Mouse (Mus musculus): ENCODE results near the gene Rgs12. TPM values are rescaled to one million over a fixed set of nuclear protein-coding genes. Genes with fewer than 3 reads are reported as not detected.

The Rgs12 gene
- total RNA-seq, 2 experiments from 2014 or later: 49.6 to 50.4 TPM

DNA sequence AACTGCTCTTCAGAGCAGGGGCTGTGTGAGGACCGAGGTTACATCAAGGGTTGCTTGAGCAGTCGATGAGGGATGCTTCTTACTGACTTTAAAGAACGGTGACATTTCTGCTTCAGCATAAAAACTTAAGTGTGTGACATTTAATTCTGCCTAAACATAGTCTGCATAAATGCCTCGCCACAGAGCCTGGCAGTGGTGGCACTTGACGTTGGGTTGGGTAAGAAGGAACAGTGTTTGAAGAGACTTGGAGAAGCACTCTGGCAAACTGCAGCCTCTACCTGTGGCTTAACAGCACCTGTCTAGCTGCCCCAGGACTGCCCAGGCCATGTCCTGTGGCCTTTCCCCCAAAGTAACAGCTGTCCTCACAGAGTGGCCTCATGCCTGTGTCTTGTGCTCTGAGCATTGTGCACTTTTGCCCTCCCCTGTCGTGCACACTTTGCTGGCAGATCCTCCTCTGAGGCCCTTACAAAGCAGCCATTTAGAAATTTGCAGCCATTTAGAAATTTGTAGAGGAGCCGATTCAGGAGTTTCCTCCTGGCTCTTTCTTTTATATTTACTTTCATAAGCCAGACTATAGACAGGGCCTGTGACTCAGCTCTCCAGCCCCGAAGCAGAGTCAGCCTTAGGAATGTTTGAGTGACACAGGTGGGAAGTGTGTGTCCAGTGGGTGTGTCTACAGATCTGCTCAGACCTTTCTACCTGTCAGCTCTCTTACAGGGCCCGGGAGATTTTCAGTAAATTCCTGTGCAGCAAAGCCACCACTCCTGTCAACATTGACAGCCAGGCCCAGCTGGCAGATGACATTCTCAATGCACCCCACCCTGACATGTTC lies 71.4 kb downstream of the Rgs12 start:
- no peak for DNase-seq (ENCODE audit: low spot score in 2 of 2)

- DNase-seq (ENCODE audit: low spot score in 2 of 2): peak; percentile 47 to 56
These were observed 75.7 kb downstream of the Rgs12 start for GRCm38 (mm10) chr5:35024975-35025374.

- DNase-seq (ENCODE audit: low spot score in 2 of 2): no peak
These were observed 80.1 kb downstream of the Rgs12 start for GRCm38 (mm10) chr5:35029303-35029702.

DNA sequence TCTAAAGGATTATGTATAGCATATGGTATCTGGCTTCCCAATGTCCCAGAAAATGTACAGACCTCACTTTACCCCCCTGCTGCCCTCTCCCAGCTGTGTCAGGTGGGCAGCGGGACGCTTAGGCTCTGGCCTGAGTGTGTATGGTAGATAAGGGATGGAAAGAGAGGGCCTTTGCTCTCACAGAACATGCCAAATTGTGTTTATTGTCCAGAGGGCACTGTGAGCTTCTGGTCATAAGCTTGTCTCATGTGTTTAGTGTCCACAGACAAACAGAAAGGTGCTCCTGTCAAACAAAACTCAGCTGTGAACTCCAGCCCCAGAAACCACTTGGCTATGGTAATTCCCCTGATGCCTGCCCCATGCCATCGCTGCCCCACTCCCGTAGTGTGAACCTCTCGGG lies 80.5 kb downstream of the Rgs12 start:
- DNase-seq (ENCODE audit: low spot score in 2 of 2): no peak

DNA sequence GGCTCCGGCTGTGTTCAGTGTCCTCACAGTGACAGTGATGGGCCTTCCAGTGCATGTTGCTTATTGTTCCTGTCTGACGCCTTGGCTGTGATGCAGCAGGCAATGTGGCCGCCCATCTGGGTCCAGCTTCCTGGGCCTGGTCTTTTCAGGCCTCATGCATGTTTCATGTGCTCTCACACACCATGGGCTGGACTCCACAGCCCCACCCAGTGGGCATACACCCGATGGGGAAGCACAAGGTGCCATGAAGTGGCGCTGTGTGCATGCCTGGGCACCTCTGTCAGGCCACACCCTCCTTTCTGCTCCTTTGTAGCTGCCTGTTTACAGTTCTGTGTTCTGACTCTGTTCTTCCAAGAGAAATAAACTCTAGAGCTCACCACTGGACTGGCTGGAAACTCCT lies 83.8 kb downstream of the Rgs12 start:
- no peak for DNase-seq (ENCODE audit: low spot score in 2 of 2)

GRCm38 (mm10) chr5:35033619-35034018 lies 84.4 kb downstream of the Rgs12 start:
- DNase-seq (ENCODE audit: low spot score in 2 of 2): no peak

GRCm38 (mm10) chr5:35035141-35035540 lies 85.9 kb downstream of the Rgs12 start:
- no peak for DNase-seq (ENCODE audit: low spot score in 2 of 2)

- no peak for DNase-seq (ENCODE audit: low spot score in 2 of 2)
These were observed 86.5 kb downstream of the Rgs12 start for GRCm38 (mm10) chr5:35035795-35036194.

DNA sequence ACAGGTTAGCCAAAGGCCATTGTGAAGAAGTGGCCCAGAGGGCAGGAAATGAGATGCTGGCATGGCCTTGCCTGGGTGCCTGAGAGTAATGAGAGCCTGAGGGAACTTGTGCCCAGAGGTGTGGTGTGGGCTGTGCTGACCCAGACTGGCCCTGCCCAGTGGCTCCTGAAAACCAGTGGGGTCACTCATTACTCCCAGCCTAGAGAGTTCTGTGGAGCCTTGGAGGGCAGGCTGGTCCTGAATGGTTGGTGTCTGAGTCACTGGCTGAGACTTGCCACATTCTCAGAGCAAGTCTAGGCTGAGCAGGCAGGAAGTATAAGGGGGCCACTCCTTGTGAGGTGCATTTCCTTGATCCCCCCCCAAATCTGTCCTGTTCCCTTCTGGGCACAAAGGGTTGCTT lies 88.2 kb downstream of the Rgs12 start:
- DNase-seq (ENCODE audit: low spot score in 2 of 2): no peak

GRCm38 (mm10) chr5:35041268-35041829 lies 92.1 kb downstream of the Rgs12 start, which contains the start of gene Hgfac:
Hgfac (plus strand) TSS chr5:35041509.
- DNase-seq (ENCODE audit: low spot score in 2 of 2): no peak

DNA sequence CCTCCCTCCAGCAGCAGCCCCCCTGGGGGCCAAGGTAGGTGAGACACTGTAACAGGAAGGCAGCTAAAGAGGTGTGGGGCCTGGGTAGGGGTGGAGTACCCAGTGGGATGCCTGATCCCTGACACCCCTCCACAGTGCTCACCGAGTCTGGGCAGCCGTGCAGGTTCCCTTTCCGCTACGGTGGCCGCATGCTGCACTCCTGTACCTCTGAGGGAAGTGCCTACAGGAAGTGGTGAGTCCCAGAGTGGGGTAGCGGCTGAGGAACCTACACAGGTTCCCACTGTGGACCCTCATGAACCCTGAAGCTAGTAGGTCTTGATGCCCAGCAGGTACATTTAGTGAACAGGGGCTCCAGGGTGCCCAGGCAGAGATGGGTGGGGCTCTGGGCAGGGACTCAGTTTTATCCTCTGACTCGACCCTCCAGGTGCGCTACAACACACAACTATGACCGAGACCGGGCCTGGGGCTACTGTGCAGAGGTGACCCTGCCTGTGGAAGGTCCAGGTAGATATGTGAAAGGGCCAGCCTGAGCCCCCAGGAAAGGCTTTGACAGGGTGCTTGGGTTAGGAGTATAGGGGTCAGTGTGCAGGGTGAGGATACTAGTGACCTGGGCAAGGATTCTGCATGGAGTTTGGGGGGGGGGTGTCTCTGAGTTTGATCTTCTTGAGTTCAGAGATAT lies 93.3 kb downstream of the Rgs12 start:
- no peak for DNase-seq (ENCODE audit: low spot score in 2 of 2)

- DNase-seq (ENCODE audit: low spot score in 2 of 2): peak; percentile 74 to 83
These were observed 93.8 kb downstream of the Rgs12 start for GRCm38 (mm10) chr5:35043110-35043451.

- DNase-seq (ENCODE audit: low spot score in 2 of 2): no peak
These were observed 101.3 kb downstream of the Rgs12 start for GRCm38 (mm10) chr5:35050541-35050940.

DNA sequence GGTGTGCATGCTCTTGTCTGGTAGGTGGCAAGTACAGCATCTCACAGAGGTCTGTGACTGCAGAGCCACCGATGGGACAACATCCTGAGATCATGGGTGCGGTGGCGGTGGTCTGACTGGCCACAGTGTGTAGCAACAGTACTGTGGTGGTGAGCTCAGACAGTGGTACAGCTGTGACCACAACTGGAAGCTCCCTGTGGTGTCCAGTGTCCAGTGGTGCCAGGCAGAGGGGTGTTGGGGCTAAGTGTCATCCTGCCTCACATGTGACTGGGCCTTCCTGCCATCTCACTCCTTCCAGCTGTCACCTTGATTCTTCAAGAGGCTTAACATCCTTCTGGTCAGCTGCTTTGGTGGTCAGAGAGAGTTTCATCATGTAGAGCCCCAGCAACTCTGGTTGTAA lies 105.4 kb downstream of the Rgs12 start:
- no peak for DNase-seq (ENCODE audit: low spot score in 2 of 2)

DNA sequence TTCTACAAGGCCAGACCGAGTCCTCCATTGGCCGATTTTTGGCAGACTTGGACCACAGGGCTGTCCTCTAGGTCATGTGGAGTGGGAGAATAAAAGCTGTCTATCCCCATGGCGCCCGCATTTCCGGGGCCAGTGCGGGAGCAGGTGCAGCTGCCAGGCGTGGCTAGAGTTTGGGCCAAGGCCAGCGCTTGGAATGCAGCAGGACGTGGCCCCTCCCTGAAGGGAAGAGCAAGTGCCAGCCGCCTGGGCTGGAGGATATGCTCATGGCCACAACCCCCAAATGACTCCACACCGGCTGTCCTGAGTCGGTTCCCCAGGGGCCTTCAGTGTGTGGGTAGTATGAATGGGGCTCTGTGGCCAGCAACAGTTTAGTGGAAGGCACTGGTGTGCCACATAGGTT lies 105.8 kb downstream of the Rgs12 start:
- no peak for DNase-seq (ENCODE audit: low spot score in 2 of 2)

DNA sequence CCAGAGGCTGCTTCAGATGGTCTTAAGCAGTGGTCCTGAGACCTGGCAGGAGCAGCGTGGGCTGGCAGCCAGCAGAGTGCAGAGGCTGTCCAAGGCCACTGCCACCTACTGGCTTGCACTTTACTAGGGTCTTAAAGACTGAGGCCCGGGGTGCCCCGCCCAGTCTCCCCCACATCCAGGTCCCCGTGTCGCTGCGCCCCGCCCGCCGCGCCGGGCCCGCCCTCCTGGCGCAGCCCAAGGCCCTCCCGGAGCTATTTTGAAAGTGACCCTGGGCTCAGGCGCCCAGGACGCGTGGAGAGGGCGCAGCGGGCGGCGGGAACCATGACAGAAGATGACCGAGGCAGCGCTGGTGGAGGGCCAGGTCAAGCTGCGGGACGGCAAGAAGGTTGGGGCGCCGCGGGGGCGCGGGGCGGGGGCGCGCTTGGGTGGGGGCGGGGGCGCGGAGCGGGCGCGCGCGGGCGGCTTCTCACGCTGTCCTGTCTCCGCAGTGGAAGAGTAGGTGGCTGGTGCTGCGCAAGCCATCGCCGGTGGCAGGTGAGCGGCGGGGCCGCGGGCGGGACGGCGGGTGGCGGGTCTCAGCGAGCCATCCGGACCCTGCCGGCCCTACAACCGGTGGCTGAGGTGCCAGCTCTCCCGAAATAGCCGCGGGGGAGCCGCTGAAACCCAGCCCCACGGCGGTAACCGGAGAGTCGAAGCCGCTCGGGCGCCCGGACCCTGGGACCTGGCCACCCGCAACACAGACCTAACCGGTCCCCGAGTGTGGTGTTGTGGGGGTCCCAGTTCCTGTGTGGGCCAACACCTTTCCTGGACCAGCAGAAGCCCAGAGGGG lies 107.6 kb downstream of the Rgs12 start, which contains the start of gene Dok7:
TSS of gene Dok7 (plus strand) at position 163 of the 829 bp plus-strand sequence.
- peak; percentile 41 to 63 for DNase-seq (ENCODE audit: low spot score in 2 of 2)

- no peak for DNase-seq (ENCODE audit: low spot score in 2 of 2)
These were observed 108.3 kb downstream of the Rgs12 start for GRCm38 (mm10) chr5:35057582-35057981.

DNA sequence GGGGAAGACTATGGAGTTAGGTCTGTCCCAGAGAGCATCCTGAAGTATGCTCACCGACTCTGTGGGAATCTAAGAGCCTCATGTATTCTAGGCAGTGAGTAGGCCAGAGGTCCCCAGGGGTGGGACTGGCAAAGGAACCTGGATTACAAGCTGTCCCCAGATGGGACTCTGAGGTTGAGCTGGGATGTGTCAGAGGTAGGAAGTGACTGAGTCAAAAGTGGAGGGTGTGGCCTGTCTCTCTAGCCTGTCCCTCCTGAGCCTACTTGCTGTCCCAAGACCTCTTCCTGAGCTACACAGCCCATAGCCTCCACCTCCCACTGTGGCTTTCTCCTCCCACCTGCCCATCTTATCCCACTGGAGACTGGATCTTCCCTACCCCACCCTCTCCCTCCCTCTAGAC lies 109.0 kb downstream of the Rgs12 start:
- DNase-seq (ENCODE audit: low spot score in 2 of 2): no peak

GRCm38 (mm10) chr5:35060098-35060497 lies 110.9 kb downstream of the Rgs12 start:
- DNase-seq (ENCODE audit: low spot score in 2 of 2): no peak

- DNase-seq (ENCODE audit: low spot score in 2 of 2): no peak
These were observed 120.6 kb downstream of the Rgs12 start for GRCm38 (mm10) chr5:35069841-35070240.

- no peak for DNase-seq (ENCODE audit: low spot score in 2 of 2)
These were observed 121.1 kb downstream of the Rgs12 start for GRCm38 (mm10) chr5:35070314-35070713.
